Mouse (Mus musculus) layer of hippocampus, adult 6 months (tissue): Measurements from ENCODE around the gene Rasgrp2. TPM values are rescaled to one million over a fixed set of nuclear protein-coding genes. Genes with fewer than 3 reads are reported as not detected.

ENCODE experiments used
- long read RNA-seq, 2 experiments: library from polyadenylated mRNA; unstranded; transcript quantifications; one replicate each; pipeline ENCODE4 v2.0.0; 2019 to 2020
- polyA plus RNA-seq: library from polyadenylated mRNA; unstranded; fragments of <200 nt; fragmentation: Nextera tagmentation; gene quantifications from 2 replicates; pipeline ENCODE4 v1.2.3, GENCODE M21; 2021

Rasgrp2 gene
- polyA plus RNA-seq: 26.2 and 29.9 TPM in 2 replicates
- long read RNA-seq, experiment 1, partial matches to known transcripts: 3 of 19 reads
- long read RNA-seq, experiment 1, other reads (novel, unspliced or antisense): 14 of 19 reads
- long read RNA-seq, experiment 2, partial matches to known transcripts: 6 of 40 reads
- long read RNA-seq, experiment 2, other reads (novel, unspliced or antisense): 29 of 40 reads

GRCm38 (mm10) chr19:6399285-6400095 is at the start of gene Rasgrp2:
TSS of gene Rasgrp2 (plus strand) at chr19:6399340.

DNA sequence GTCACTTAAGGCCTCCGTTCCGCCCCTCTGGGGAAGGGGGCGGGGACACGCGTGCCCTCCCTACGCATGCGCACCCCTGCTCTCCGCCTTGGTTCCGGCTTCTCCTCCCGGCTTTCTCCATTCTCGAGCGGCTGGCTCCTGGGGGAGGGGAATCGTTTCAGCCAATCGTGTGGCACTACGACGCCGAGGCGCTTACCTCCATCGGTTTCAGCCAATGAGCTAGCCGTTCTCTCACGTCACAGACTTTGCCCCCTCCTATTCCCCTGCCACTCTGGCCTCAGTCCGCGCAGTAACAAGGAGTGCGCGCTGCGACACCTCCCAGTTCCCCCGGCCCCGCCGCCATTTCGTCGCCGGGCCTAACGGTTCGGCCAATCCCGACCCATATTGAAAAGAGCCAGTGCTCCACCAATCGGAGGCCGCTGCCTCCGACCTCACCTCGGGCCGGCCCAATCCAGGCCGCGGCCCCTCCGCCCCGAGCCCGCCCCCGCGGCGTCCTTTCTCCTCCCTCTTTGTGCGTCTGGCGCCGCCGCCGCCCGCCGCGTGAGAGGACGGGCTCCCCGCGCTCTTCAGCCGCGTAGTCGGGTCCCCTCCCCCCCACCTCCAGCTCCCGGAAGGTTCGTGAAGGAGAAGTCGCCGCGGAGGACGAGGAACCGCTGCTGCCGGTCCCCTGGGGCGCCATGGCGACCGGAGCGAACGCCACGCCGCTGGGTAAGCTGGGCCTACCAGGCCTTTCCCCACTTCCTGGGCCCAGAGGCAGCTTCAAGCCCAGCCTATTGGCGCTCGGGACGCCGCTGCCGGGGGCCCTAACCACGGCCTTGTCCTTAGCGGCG is 35.5 kb upstream of the Rasgrp2 start, which contains the start of gene Sf1:
Sf1 (plus strand) TSS at position 280 of the 830 bp plus-strand sequence.

GRCm38 (mm10) chr19:6384128-6384527 is 15.0 kb upstream of the Rasgrp2 start, which contains the start of gene Pygm:
TSS of gene Pygm (plus strand) at chr19:6384399.

GRCm38 (mm10) chr19:6418233-6418879 is 19.2 kb downstream of the Rasgrp2 start, which contains the start of gene Nrxn2:
TSS of gene Nrxn2 (plus strand) at chr19:6418731.

Other genes with a start within 250 kb of the Rasgrp2 start
- gene Majin, start 215.0 kb upstream of the Rasgrp2 start, polyA plus RNA-seq: not detected in 2 replicates
- not detected in 2 replicates for gene Gpha2, start 173.0 kb upstream of the Rasgrp2 start, polyA plus RNA-seq
- 31.7 and 43.9 TPM in 2 replicates for gene Ppp2r5b, start 163.5 kb upstream of the Rasgrp2 start, polyA plus RNA-seq
- gene Atg2a, start 157.7 kb upstream of the Rasgrp2 start, polyA plus RNA-seq: 6.7 and 6.8 TPM in 2 replicates
- 37.4 and 45.0 TPM in 2 replicates for gene Ehd1, start 122.6 kb upstream of the Rasgrp2 start, polyA plus RNA-seq
- gene Cdc42bpg, start 92.9 kb upstream of the Rasgrp2 start, polyA plus RNA-seq: 0.09 and 0.10 TPM in 2 replicates
- gene Men1, start 64.4 kb upstream of the Rasgrp2 start, polyA plus RNA-seq: 27.4 and 30.5 TPM in 2 replicates
- 30.1 and 42.0 TPM in 2 replicates for gene Map4k2, start 58.2 kb upstream of the Rasgrp2 start, polyA plus RNA-seq
- gene Sf1, start 35.6 kb upstream of the Rasgrp2 start, polyA plus RNA-seq: 63.6 and 92.3 TPM in 2 replicates
- 11.3 and 12.0 TPM in 2 replicates for gene Pygm, start 14.9 kb upstream of the Rasgrp2 start, polyA plus RNA-seq
- gene Nrxn2, start 19.4 kb downstream of the Rasgrp2 start, polyA plus RNA-seq: 104 and 108 TPM in 2 replicates
- 0.40 and 0.44 TPM in 2 replicates for gene Slc22a12, start 143.7 kb downstream of the Rasgrp2 start, polyA plus RNA-seq